ENCODE assay signal across 11 mouse cellular contexts in genomic region chr11:75450304-75450908, GRCm38 (mm10). TPM values are rescaled to one million over a fixed set of nuclear protein-coding genes. Genes with fewer than 3 reads are reported as not detected.
A peak's percentile ranks its signal among the peaks of the same experiment; 100 is the strongest.
DNase-seq lines count a peak whose midpoint lies in the region; ATAC-seq lines count a peak whose summit lies in the region.
"Had no signal": no experiment of that assay in that cellular context is flagged by ENCODE, and none has a peak within 500 bp of the region (broad histone marks: within the 10 kb centered on the region; RNA-seq: fewer than 3 reads in every experiment).

No protein-coding gene starts in this region.

- no peak overlapping the region for H3K27ac ChIP-seq in heart, embryonic 13.5 days (replicated peaks)

- H3K4me3 ChIP-seq in heart, embryonic 13.5 days: 0 out of 2 replicates have a peak overlapping the region, but pooled peaks have one; percentile 5

- ATAC-seq in heart, embryonic 13.5 days (ENCODE audit: extremely low read depth, insufficient number of reproducible peaks, low FRiP score, low TSS enrichment): no peak
- ATAC-seq in megakaryocyte-erythroid progenitor cell, adult 5-6 weeks (replicated peaks; ENCODE audit: low FRiP score, low TSS enrichment, poor library complexity, severe bottlenecking): peak; percentile 60
- no peak for ATAC-seq in granulocyte monocyte progenitor cell, adult 5-6 weeks (replicated peaks; ENCODE audit: poor library complexity, severe bottlenecking)

- 68% methylated on average over 8 of the region's 8 CpGs for WGBS in heart, embryonic 13.5 days

- H3K27me3 ChIP-seq in heart, embryonic 13.5 days (replicated peaks): no peaks in the 10 kb centered on the region

- H3K9me3 ChIP-seq in heart, embryonic 13.5 days: no peaks in the 10 kb centered on the region

- peak overlapping the region; percentile 61; the same call in 1 of the 2 replicates for H3K9ac ChIP-seq in heart, embryonic 13.5 days

- peaks cover 35% of the 10 kb centered on the region for H3K4me1 ChIP-seq in heart, embryonic 13.5 days

- H3K36me3 ChIP-seq in heart, embryonic 13.5 days: peaks cover 58% of the 10 kb centered on the region

- peak overlapping the region; percentile 34 for H3K4me2 ChIP-seq in heart, embryonic 13.5 days

- DNase-seq in heart, postnatal 14 days: no peak
- DNase-seq in spleen, adult 12 weeks (ENCODE audit: low spot score): peak; percentile 49
- no peak for DNase-seq in spleen, postnatal 36 days (ENCODE audit: low spot score in 2 of 2)
- DNase-seq in liver: peak; percentile 77
- no peak for DNase-seq in adrenal gland, adult 2 months
- DNase-seq: gastrocnemius, postnatal 10 days; layer of hippocampus, adult 9-11 months; thymus, postnatal 25 days had no signal

- intact Hi-C loops in heart, postnatal 14 days (cut with DNase I): loop anchor here (5.0 kb wide), 3 partner anchors 37 to 122 kb away; partner anchors contain the start of gene Prpf8

RNA-seq across cellular contexts. Expression of gene Wdr81, which starts 4.1 kb away (rescaled TPM):
- polyA plus RNA-seq in heart, embryonic 13.5 days (2015; fragmentation: Nextera tagmentation; extraction: Ambion mirVana): 3.7 and 3.8 TPM in 2 replicates
- 10 to 100 TPM in 1 of 2 experiments, 1 to 10 TPM in 1; 9.2 to 10.3 TPM for total RNA-seq in heart, postnatal 14 days (2021)
- 24.6 and 32.2 TPM in 2 replicates for total RNA-seq in megakaryocyte-erythroid progenitor cell, adult 5-6 weeks (2014; fragmentation: Nextera tagmentation)
- total RNA-seq in megakaryocyte-erythroid progenitor cell, adult 5-6 weeks (2017): 7.1 and 23.4 TPM in 2 replicates
- total RNA-seq in granulocyte monocyte progenitor cell, adult 5-6 weeks (2014; fragmentation: Nextera tagmentation): 10.2 and 15.6 TPM in 2 replicates
- total RNA-seq in granulocyte monocyte progenitor cell, adult 5-6 weeks (2017): 4.4 and 5.1 TPM in 2 replicates
- total RNA-seq in adrenal gland, adult 2 months (2021): 10 to 100 TPM; 15.5 to 15.6 TPM
- 28.2 and 34.1 TPM in 2 replicates for polyA plus RNA-seq in adrenal gland, adult 2 months (2012; rRNA removed)

RNA-seq across cellular contexts. Expression of gene Serpinf2, which starts 11.0 kb away (rescaled TPM):
- 1.5 and 14.5 TPM in 2 replicates for polyA plus RNA-seq in heart, embryonic 13.5 days (2015; fragmentation: Nextera tagmentation; extraction: Ambion mirVana)
- not detected for total RNA-seq in heart, postnatal 14 days (2021)
- 1.3 TPM in 1 of 2 replicates, not detected in the other for total RNA-seq in megakaryocyte-erythroid progenitor cell, adult 5-6 weeks (2014; fragmentation: Nextera tagmentation)
- total RNA-seq in megakaryocyte-erythroid progenitor cell, adult 5-6 weeks (2017): not detected in 2 replicates
- not detected in 2 replicates for total RNA-seq in granulocyte monocyte progenitor cell, adult 5-6 weeks (2014; fragmentation: Nextera tagmentation)
- total RNA-seq in granulocyte monocyte progenitor cell, adult 5-6 weeks (2017): not detected in 2 replicates
- total RNA-seq in adrenal gland, adult 2 months (2021): 1 to 10 TPM in 1 of 2 experiments, not detected in 1; 2.6 TPM
- polyA plus RNA-seq in adrenal gland, adult 2 months (2012; rRNA removed): 0.09 and 1.2 TPM in 2 replicates

RNA-seq across cellular contexts. Expression of gene Tlcd2, which starts 11.1 kb away (rescaled TPM):
- polyA plus RNA-seq in heart, embryonic 13.5 days (2015; fragmentation: Nextera tagmentation; extraction: Ambion mirVana): 11.4 and 13.5 TPM in 2 replicates
- total RNA-seq in heart, postnatal 14 days (2021): 10 to 100 TPM; 11.8 to 11.9 TPM
- total RNA-seq in megakaryocyte-erythroid progenitor cell, adult 5-6 weeks (2014; fragmentation: Nextera tagmentation): 13.8 and 19.9 TPM in 2 replicates
- 9.5 and 14.7 TPM in 2 replicates for total RNA-seq in megakaryocyte-erythroid progenitor cell, adult 5-6 weeks (2017)
- total RNA-seq in granulocyte monocyte progenitor cell, adult 5-6 weeks (2014; fragmentation: Nextera tagmentation): 12.1 and 30.0 TPM in 2 replicates
- 14.1 and 23.2 TPM in 2 replicates for total RNA-seq in granulocyte monocyte progenitor cell, adult 5-6 weeks (2017)
- total RNA-seq in adrenal gland, adult 2 months (2021): 1 to 10 TPM; 7.6 to 9.7 TPM
- 22.2 and 27.3 TPM in 2 replicates for polyA plus RNA-seq in adrenal gland, adult 2 months (2012; rRNA removed)

RNA-seq across cellular contexts. Expression of gene Serpinf1, which starts 27.9 kb away (rescaled TPM):
- 30.2 and 34.2 TPM in 2 replicates for polyA plus RNA-seq in heart, embryonic 13.5 days (2015; fragmentation: Nextera tagmentation; extraction: Ambion mirVana)
- total RNA-seq in heart, postnatal 14 days (2021): 10 to 100 TPM; 24.8 to 31.9 TPM
- 0.59 TPM in 1 of 2 replicates, not detected in the other for total RNA-seq in megakaryocyte-erythroid progenitor cell, adult 5-6 weeks (2014; fragmentation: Nextera tagmentation)
- 0.47 and 6.4 TPM in 2 replicates for total RNA-seq in megakaryocyte-erythroid progenitor cell, adult 5-6 weeks (2017)
- 117 and 157 TPM in 2 replicates for total RNA-seq in granulocyte monocyte progenitor cell, adult 5-6 weeks (2014; fragmentation: Nextera tagmentation)
- total RNA-seq in granulocyte monocyte progenitor cell, adult 5-6 weeks (2017): 77.7 and 84.8 TPM in 2 replicates
- total RNA-seq in adrenal gland, adult 2 months (2021): 10 to 100 TPM; 21.4 to 31.3 TPM
- polyA plus RNA-seq in adrenal gland, adult 2 months (2012; rRNA removed): 43.7 and 74.1 TPM in 2 replicates

RNA-seq across cellular contexts. Expression of gene Prpf8, which starts 36.2 kb away (rescaled TPM):
- polyA plus RNA-seq in heart, embryonic 13.5 days (2015; fragmentation: Nextera tagmentation; extraction: Ambion mirVana): 31.6 and 32.1 TPM in 2 replicates
- total RNA-seq in heart, postnatal 14 days (2021): 10 to 100 TPM; 84.8 to 93.3 TPM
- 160 and 198 TPM in 2 replicates for total RNA-seq in megakaryocyte-erythroid progenitor cell, adult 5-6 weeks (2014; fragmentation: Nextera tagmentation)
- total RNA-seq in megakaryocyte-erythroid progenitor cell, adult 5-6 weeks (2017): 118 and 144 TPM in 2 replicates
- 154 and 174 TPM in 2 replicates for total RNA-seq in granulocyte monocyte progenitor cell, adult 5-6 weeks (2014; fragmentation: Nextera tagmentation)
- 115 and 127 TPM in 2 replicates for total RNA-seq in granulocyte monocyte progenitor cell, adult 5-6 weeks (2017)
- 100 to 1,000 TPM; 132 to 162 TPM for total RNA-seq in adrenal gland, adult 2 months (2021)
- polyA plus RNA-seq in adrenal gland, adult 2 months (2012; rRNA removed): 43.2 and 58.6 TPM in 2 replicates

Comparison
In these comparisons a context has a peak if more than half of its experiments do, and no peak if none do; other contexts are left out.
1. DNase-seq: peak in spleen, adult 12 weeks (single experiment) and liver (single experiment); none in heart, postnatal 14 days (0 of 2), spleen, postnatal 36 days (0 of 2) and adrenal gland, adult 2 months (single experiment).